Mouse (Mus musculus) left cerebral cortex, adult 2 months (tissue): ENCODE measurements around the gene Borcs6. TPM values are rescaled to one million over a fixed set of nuclear protein-coding genes. Genes with fewer than 3 reads are reported as not detected.

ENCODE experiments used
- DNase-seq, 2 experiments: peaks; one replicate each; pipeline ENCODE4 v3.0.0; 2021 to 2022; ENCODE audit warnings: low spot score in 2 of 2, mixed read lengths in 1 of 2; ENCODE audit errors: extremely low spot score in 1 of 2
- H3K27ac ChIP-seq: fragments of 200-600 bp; 2 replicates; pipeline ENCODE4 v1.8.1; 2022
- H3K4me3 ChIP-seq: fragments of 200-600 bp; 2 replicates; pipeline ENCODE4 v1.8.1; 2022
- CTCF ChIP-seq: fragments of 200-600 bp; IDR thresholded peaks from 2 replicates; pipeline ENCODE4 v1.8.1; 2022; ENCODE audit warnings: antibody characterized with exemption, mild to moderate bottlenecking, moderate library complexity
- intact Hi-C: fragments of 180-260 bp; cut with DNase I; formaldehyde crosslinking; loops from one replicate; pipeline ENCODE4 v1.15.1; 2025
- total RNA-seq, 2 experiments: library from RNA; stranded (reverse); gene quantifications; 2 replicates each; pipeline ENCODE4 v1.2.3; 2021

Gene Borcs6
- total RNA-seq, 2 experiments from 2014 or later: 31.1 to 33.8 TPM

GRCm38 (mm10) chr11:69064259-69065133, 5.0 kb downstream of the Borcs6 start:
- no peak for TF ChIP-seq CTCF

GRCm38 (mm10) chr11:69065394-69065925, 5.9 kb downstream of the Borcs6 start:
- DNase-seq: no peak
- intact Hi-C loops: no loop called here
- H3K27ac ChIP-seq: no peak overlapping the region
- H3K4me3 ChIP-seq: no peak overlapping the region
- no peak for TF ChIP-seq CTCF

More at GRCm38 (mm10) chr11:69064259-69065133, 5.0 kb downstream of the Borcs6 start:
- peak overlapping the region; percentile 56 for H3K4me3 ChIP-seq
- DNase-seq: no peak
- peak overlapping the region; percentile 68; the same call in 1 of the 2 replicates for H3K27ac ChIP-seq
- intact Hi-C loops: loop anchor here (5.0 kb wide), 1 partner anchor 173 kb away; the partner anchor contains the start of gene Gucy2e

- Histone ChIP-seq H3K27ac (peak overlapping the region; percentile 65), H3K4me3 (peak overlapping the region; percentile 40)
- DNase-seq: peak; percentile 57 to 59
- intact Hi-C loops: no loop called here
- no peak for TF ChIP-seq CTCF
Observed at GRCm38 (mm10) chr11:69066163-69066861, 6.8 kb downstream of the Borcs6 start.

- TF ChIP-seq CTCF: peak; percentile 94
- intact Hi-C loops: loop anchor here (1.0 kb wide), 1 partner anchor 54 kb away; no protein-coding TSS in a partner anchor
- H3K27ac ChIP-seq: peak overlapping the region; percentile 70
- H3K4me3 ChIP-seq: no peak overlapping the region; the same call in 1 of the 2 replicates
- DNase-seq: peak; percentile 86 to 91
Observed at GRCm38 (mm10) chr11:69066956-69067355, 7.4 kb downstream of the Borcs6 start.

- peak overlapping the region; percentile 70; the same call in 1 of the 2 replicates for H3K27ac ChIP-seq
- no peak overlapping the region for H3K4me3 ChIP-seq
- intact Hi-C loops: loop anchor here (1.0 kb wide), 1 partner anchor 54 kb away; no protein-coding TSS in a partner anchor
Observed at GRCm38 (mm10) chr11:69067601-69068000, 8.1 kb downstream of the Borcs6 start.

GRCm38 (mm10) chr11:69070093-69070492, 10.6 kb downstream of the Borcs6 start:
- intact Hi-C loops: no loop called here
- H3K4me3 ChIP-seq: peak overlapping the region; percentile 79
- no peak for TF ChIP-seq CTCF

More at GRCm38 (mm10) chr11:69067601-69068000, 8.1 kb downstream of the Borcs6 start:
- TF ChIP-seq CTCF: no peak
- no peak for DNase-seq

GRCm38 (mm10) chr11:69070590-69071222, 11.2 kb downstream of the Borcs6 start, which contains the start of gene Tmem107:
TSS of gene Tmem107 (plus strand) at chr11:69070806.
- intact Hi-C loops: no loop called here
- TF ChIP-seq CTCF: no peak
- H3K4me3 ChIP-seq: peak within 1 kb of the TSS; percentile 79
- H3K27ac ChIP-seq: peak within 1 kb of the TSS; percentile 92
- peak; percentile 91 to 94 for DNase-seq

More at GRCm38 (mm10) chr11:69070093-69070492, 10.6 kb downstream of the Borcs6 start:
- peak overlapping the region; percentile 92 for H3K27ac ChIP-seq
- DNase-seq: no peak

- TF ChIP-seq CTCF: no peak
- intact Hi-C loops: no loop called here
- Histone ChIP-seq H3K4me3 (peak overlapping the region; percentile 79), H3K27ac (peak overlapping the region; percentile 92)
- no peak for DNase-seq
Observed at GRCm38 (mm10) chr11:69071262-69071661, 11.7 kb downstream of the Borcs6 start.

GRCm38 (mm10) chr11:69072234-69072633, 12.7 kb downstream of the Borcs6 start:
- peak overlapping the region; percentile 100; the same call in 1 of the 2 replicates for H3K27ac ChIP-seq
- DNase-seq: no peak
- H3K4me3 ChIP-seq: no peak overlapping the region
- intact Hi-C loops: no loop called here
- no peak for TF ChIP-seq CTCF

GRCm38 (mm10) chr11:69072666-69073064, 13.1 kb downstream of the Borcs6 start:
- TF ChIP-seq CTCF: no peak
- intact Hi-C loops: loop anchor here (1.0 kb wide), 1 partner anchor 16 kb away; the partner anchor contains the start of gene Vamp2
- Histone ChIP-seq H3K4me3 (peak overlapping the region; percentile 43), H3K27ac (peak overlapping the region; percentile 100)
- DNase-seq: no peak
